Mouse (Mus musculus): Measurements from ENCODE around the gene Ube2g2. TPM values are rescaled to one million over a fixed set of nuclear protein-coding genes. Genes with fewer than 3 reads are reported as not detected.
"Not testable (repeated sequence)": the region's sequence is repeated elsewhere in the genome, so short reads cannot be mapped to it uniquely, and the experiment has no call there.

The Ube2g2 gene
- polyA plus RNA-seq, 1 experiment from 2014 or later: 54.1 TPM

DNA sequence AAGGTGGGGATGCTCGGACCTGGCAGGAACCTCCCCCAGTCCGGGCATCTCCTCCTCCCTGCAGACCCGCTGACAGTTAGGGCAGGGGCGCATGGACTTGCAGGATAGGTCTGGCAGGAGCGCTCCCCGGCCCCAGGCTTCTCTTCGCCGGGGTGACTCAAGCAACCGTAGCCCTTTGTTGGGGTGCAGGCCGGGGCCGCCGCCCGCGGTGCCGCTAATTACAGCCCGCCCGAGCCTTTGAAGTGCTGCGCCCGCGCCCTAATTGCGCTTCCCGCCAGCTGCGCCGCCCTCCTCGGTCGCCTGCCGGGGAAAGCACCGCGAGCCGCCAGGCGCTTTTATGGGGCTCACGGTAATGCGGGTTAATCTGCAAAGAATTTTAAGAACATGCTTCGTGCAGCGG is 55.5 kb downstream of the Ube2g2 start:
- H3K4me1 ChIP-seq (replicated peaks; ENCODE audit: control insufficient read depth, insufficient read depth, low read length): peaks cover 8% of the 10 kb centered on the region; the same call in 1 of the 2 replicates
- no peaks in the 10 kb centered on the region for H3K36me3 ChIP-seq (replicated peaks; ENCODE audit: control insufficient read depth, insufficient read depth)
- H3K27me3 ChIP-seq (ENCODE audit: control insufficient read depth, insufficient read depth, low read length): peaks cover 41% of the 10 kb centered on the region
- H3K9ac ChIP-seq: 0 out of 2 replicates have a peak overlapping the region, but pooled peaks have one; percentile 17
- DNase-seq (ENCODE audit: low spot score): no peak
- peak overlapping the region; percentile 56 for H3K4me2 ChIP-seq (replicated peaks)
- peak overlapping the region; percentile 22 for H3K4me3 ChIP-seq (replicated peaks; ENCODE audit: low read length)
- H3K9me3 ChIP-seq (ENCODE audit: control insufficient read depth, low read length): no peaks in the 10 kb centered on the region
- ATAC-seq (ENCODE audit: low FRiP score): 0 out of 2 replicates have a peak, but pooled peaks have one; percentile 24
- under 1% methylated on average over 35 of the region's 35 CpGs for WGBS
- H3K27ac ChIP-seq: no peak overlapping the region

DNA sequence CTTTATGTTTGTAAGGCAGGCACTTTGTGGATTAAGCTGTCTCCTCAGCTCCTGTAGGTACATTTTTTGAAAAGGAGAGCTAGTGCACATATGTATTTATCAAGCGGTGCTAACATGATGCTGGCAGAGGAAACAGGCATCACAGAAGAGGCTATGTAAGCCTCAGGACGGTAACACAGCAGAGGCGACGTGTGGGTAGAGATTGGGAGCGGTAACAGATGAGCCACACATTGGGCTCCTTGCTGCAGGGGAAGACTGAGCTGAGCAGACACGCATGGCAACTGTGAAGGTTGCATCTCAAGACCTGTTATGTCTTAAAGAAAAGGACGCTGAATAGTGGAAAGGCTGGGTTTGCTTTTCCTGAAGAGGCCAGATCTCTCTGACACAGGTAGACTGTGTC is 60.9 kb downstream of the Ube2g2 start:
- ATAC-seq (ENCODE audit: low FRiP score): no peak
- WGBS: 81% methylated on average over 7 of the region's 7 CpGs
- Histone ChIP-seq H3K9ac (no peak overlapping the region), H3K36me3 (replicated peaks; ENCODE audit: control insufficient read depth, insufficient read depth) (no peaks in the 10 kb centered on the region), H3K27me3 (ENCODE audit: control insufficient read depth, insufficient read depth, low read length) (peaks cover 38% of the 10 kb centered on the region), H3K4me1 (replicated peaks; ENCODE audit: control insufficient read depth, insufficient read depth, low read length) (peaks cover 8% of the 10 kb centered on the region; the same call in 1 of the 2 replicates), H3K4me2 (replicated peaks) (no peak overlapping the region), H3K27ac (no peak overlapping the region), H3K4me3 (replicated peaks; ENCODE audit: low read length) (no peak overlapping the region), H3K9me3 (ENCODE audit: control insufficient read depth, low read length) (no peaks in the 10 kb centered on the region)
- DNase-seq (ENCODE audit: low spot score): no peak

GRCm38 (mm10) chr10:77684181-77684580 is 62.1 kb downstream of the Ube2g2 start:
- H3K9ac ChIP-seq: no peak overlapping the region
- peaks cover 8% of the 10 kb centered on the region; the same call in 1 of the 2 replicates for H3K4me1 ChIP-seq (replicated peaks; ENCODE audit: control insufficient read depth, insufficient read depth, low read length)
- ATAC-seq (ENCODE audit: low FRiP score) (no peak), DNase-seq (ENCODE audit: low spot score) (no peak)
- WGBS: 34% methylated on average over 8 of the region's 8 CpGs
- no peak overlapping the region for H3K4me2 ChIP-seq (replicated peaks)
- no peaks in the 10 kb centered on the region for H3K36me3 ChIP-seq (replicated peaks; ENCODE audit: control insufficient read depth, insufficient read depth)
- H3K27ac ChIP-seq: no peak overlapping the region
- no peaks in the 10 kb centered on the region for H3K9me3 ChIP-seq (ENCODE audit: control insufficient read depth, low read length)
- H3K27me3 ChIP-seq (ENCODE audit: control insufficient read depth, insufficient read depth, low read length): peaks cover 31% of the 10 kb centered on the region
- H3K4me3 ChIP-seq (replicated peaks; ENCODE audit: low read length): no peak overlapping the region

DNA sequence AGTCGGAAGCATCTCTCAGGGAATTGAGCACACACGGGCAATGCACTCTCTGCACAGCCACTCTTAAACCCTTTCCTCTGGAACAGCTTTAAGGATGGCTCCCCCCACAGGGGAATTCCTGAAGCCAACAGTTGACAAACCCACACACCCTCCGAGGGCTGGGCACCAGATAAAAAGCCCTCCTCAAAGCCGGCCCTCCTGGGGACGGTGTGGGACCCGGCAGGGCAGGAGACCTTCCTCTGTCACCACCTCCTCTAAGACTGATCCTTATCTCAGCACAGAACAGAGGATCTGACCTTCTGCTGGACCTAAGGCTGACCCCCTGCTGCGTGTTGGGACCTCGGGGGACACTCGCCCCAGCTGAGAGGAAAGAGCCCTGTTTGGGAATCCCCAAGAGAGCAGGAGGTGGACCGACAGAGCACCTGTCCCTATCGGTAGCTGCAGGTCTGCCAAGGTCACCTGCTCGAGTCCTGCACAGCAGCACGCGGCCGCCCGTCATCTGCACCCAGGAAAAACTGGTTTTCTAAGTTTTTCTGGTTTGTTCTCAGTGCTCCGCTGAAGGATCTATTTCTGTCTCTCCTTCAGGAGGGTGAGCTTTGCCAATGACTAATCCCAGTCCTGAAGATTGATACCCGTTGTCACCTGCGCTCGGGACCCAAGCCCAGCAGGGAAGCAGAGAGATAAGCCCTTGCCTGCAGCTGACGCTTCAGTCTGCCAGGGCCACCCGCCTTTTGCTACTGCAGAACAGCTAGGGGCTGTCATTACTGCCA is 64.0 kb downstream of the Ube2g2 start, which contains the start of gene Tspear:
Tspear (plus strand) TSS at position 675 of the 770 bp plus-strand sequence.
- H3K27me3 ChIP-seq (ENCODE audit: control insufficient read depth, insufficient read depth, low read length): peaks cover 24% of the 10 kb centered on the region
- H3K9ac ChIP-seq: no peak within 1 kb of the TSS
- WGBS: 8% methylated on average over 22 of the region's 22 CpGs
- no peak for DNase-seq (ENCODE audit: low spot score)
- H3K4me3 ChIP-seq (replicated peaks; ENCODE audit: low read length): no peak within 1 kb of the TSS
- no peak within 1 kb of the TSS for H3K4me2 ChIP-seq (replicated peaks)
- ATAC-seq (ENCODE audit: low FRiP score): 0 out of 2 replicates have a peak, but pooled peaks have one; percentile 32
- H3K4me1 ChIP-seq (replicated peaks; ENCODE audit: control insufficient read depth, insufficient read depth, low read length): peaks cover 8% of the 10 kb centered on the region; the same call in 1 of the 2 replicates
- H3K9me3 ChIP-seq (ENCODE audit: control insufficient read depth, low read length): no peaks in the 10 kb centered on the region
- no peaks in the 10 kb centered on the region for H3K36me3 ChIP-seq (replicated peaks; ENCODE audit: control insufficient read depth, insufficient read depth)
- H3K27ac ChIP-seq: no peak within 1 kb of the TSS

- H3K9me3 ChIP-seq (ENCODE audit: control insufficient read depth, low read length): no peaks in the 10 kb centered on the region
- no peak for ATAC-seq (ENCODE audit: low FRiP score)
- no peaks in the 10 kb centered on the region for H3K36me3 ChIP-seq (replicated peaks; ENCODE audit: control insufficient read depth, insufficient read depth)
- H3K27ac ChIP-seq: no peak overlapping the region
- H3K4me3 ChIP-seq (replicated peaks; ENCODE audit: low read length): no peak overlapping the region
- no peak overlapping the region for H3K9ac ChIP-seq
- no peak for DNase-seq (ENCODE audit: low spot score)
- H3K4me1 ChIP-seq (replicated peaks; ENCODE audit: control insufficient read depth, insufficient read depth, low read length): peaks cover 8% of the 10 kb centered on the region; the same call in 1 of the 2 replicates
- H3K27me3 ChIP-seq (ENCODE audit: control insufficient read depth, insufficient read depth, low read length): peaks cover 24% of the 10 kb centered on the region
- H3K4me2 ChIP-seq (replicated peaks): no peak overlapping the region
- 37% methylated on average over 10 of the region's 10 CpGs for WGBS
Measured at GRCm38 (mm10) chr10:77687021-77687420, 64.9 kb downstream of the Ube2g2 start.

DNA sequence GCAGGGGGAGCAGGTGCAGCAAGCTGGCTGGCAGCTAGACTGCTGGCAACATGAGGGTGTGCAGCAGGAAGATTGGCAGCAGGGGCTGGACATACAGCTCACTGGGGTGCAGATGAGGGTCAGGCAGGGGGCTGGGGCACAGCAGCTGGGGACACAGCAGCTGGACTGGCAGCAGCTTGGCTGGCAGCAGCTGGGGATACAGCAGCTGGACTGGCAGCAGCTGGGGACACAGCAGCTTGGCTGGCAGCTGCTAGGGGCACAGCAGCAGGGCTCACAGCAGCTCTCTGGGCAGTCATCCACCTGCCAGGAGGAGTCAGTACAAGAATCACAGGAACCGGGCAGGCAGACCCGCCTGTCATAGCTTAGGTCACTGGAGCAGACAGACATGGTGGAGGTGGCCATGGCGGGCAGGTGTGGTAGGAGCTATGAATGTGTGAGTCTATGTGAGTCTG is 68.3 kb downstream of the Ube2g2 start, which contains the start of gene Gm19402:
Gm19402 (minus strand) TSS at position 402 of the 452 bp plus-strand sequence.
- DNase-seq (ENCODE audit: low spot score); ATAC-seq (ENCODE audit: low FRiP score): not testable (repeated sequence)
- WGBS: 71% methylated on average over 3 of the region's 3 CpGs

More for the DNA sequence above, 68.3 kb downstream of the Ube2g2 start, which contains the start of gene Gm19402:
- H3K4me3 ChIP-seq (replicated peaks; ENCODE audit: low read length); H3K4me2 ChIP-seq (replicated peaks); H3K27ac ChIP-seq; H3K9ac ChIP-seq; H3K4me1 ChIP-seq (replicated peaks; ENCODE audit: control insufficient read depth, insufficient read depth, low read length); H3K9me3 ChIP-seq (ENCODE audit: control insufficient read depth, low read length); H3K36me3 ChIP-seq (replicated peaks; ENCODE audit: control insufficient read depth, insufficient read depth): not testable (repeated sequence)
- H3K27me3 ChIP-seq (ENCODE audit: control insufficient read depth, insufficient read depth, low read length): peaks cover 21% of the 10 kb centered on the region

MicroRNA genes within 50 kb of the gene (microRNA counts, 519-probe panel; counts per million panel counts)
- microRNA mmu-miR-1930: not detected

Small RNA genes within 50 kb of the gene (microRNA-seq; reads per million reads assigned to microRNA genes)
- gene Mir1930: 19.2 reads per million, percentile 35 among the genes with 10 or more reads in this experiment

Other genes with a start within 250 kb of the Ube2g2 start
- gene Adarb1, start 204.0 kb upstream of the Ube2g2 start, polyA plus RNA-seq (2014; fragmentation: Nextera tagmentation; extraction: Ambion mirVana): 20.6 and 20.7 TPM in 2 replicates
- gene Fam207a, start 106.5 kb upstream of the Ube2g2 start, polyA plus RNA-seq (2014; fragmentation: Nextera tagmentation; extraction: Ambion mirVana): 37.7 and 41.0 TPM in 2 replicates
- gene Itgb2, start 92.0 kb upstream of the Ube2g2 start, polyA plus RNA-seq (2014; fragmentation: Nextera tagmentation; extraction: Ambion mirVana): 0.99 and 1.1 TPM in 2 replicates
- gene Pttg1ip, start 40.6 kb upstream of the Ube2g2 start, polyA plus RNA-seq (2014; fragmentation: Nextera tagmentation; extraction: Ambion mirVana): 79.9 and 80.2 TPM in 2 replicates
- gene Sumo3, start 16.2 kb upstream of the Ube2g2 start, polyA plus RNA-seq (2014; fragmentation: Nextera tagmentation; extraction: Ambion mirVana): 235 and 260 TPM in 2 replicates
- gene Gm49325, start 16.1 kb upstream of the Ube2g2 start, polyA plus RNA-seq (2014; fragmentation: Nextera tagmentation; extraction: Ambion mirVana): 3.8 and 5.1 TPM in 2 replicates
- 0.94 and 1.2 TPM in 2 replicates for gene Tspear, start 64.3 kb downstream of the Ube2g2 start, polyA plus RNA-seq (2014; fragmentation: Nextera tagmentation; extraction: Ambion mirVana)
- gene Gm19402, start 68.5 kb downstream of the Ube2g2 start, polyA plus RNA-seq (2014; fragmentation: Nextera tagmentation; extraction: Ambion mirVana): not detected in 2 replicates
- gene Gm9508, start 75.0 kb downstream of the Ube2g2 start, polyA plus RNA-seq (2014; fragmentation: Nextera tagmentation; extraction: Ambion mirVana): not detected in 2 replicates
- not detected in 2 replicates for gene Gm10272, start 84.4 kb downstream of the Ube2g2 start, polyA plus RNA-seq (2014; fragmentation: Nextera tagmentation; extraction: Ambion mirVana)
- not detected in 2 replicates for gene Gm10024, start 89.2 kb downstream of the Ube2g2 start, polyA plus RNA-seq (2014; fragmentation: Nextera tagmentation; extraction: Ambion mirVana)
- not detected in 2 replicates for gene Gm10142, start 93.5 kb downstream of the Ube2g2 start, polyA plus RNA-seq (2014; fragmentation: Nextera tagmentation; extraction: Ambion mirVana)
- gene Krtap12-1, start 98.3 kb downstream of the Ube2g2 start, polyA plus RNA-seq (2014; fragmentation: Nextera tagmentation; extraction: Ambion mirVana): not detected in 2 replicates
- gene Gm10100, start 104.2 kb downstream of the Ube2g2 start, polyA plus RNA-seq (2014; fragmentation: Nextera tagmentation; extraction: Ambion mirVana): not detected in 2 replicates
- gene Gm18596, start 120.4 kb downstream of the Ube2g2 start, polyA plus RNA-seq (2014; fragmentation: Nextera tagmentation; extraction: Ambion mirVana): not detected in 2 replicates
- gene Gm9736, start 129.1 kb downstream of the Ube2g2 start, polyA plus RNA-seq (2014; fragmentation: Nextera tagmentation; extraction: Ambion mirVana): not detected in 2 replicates
- not detected in 2 replicates for gene Gm3233, start 137.4 kb downstream of the Ube2g2 start, polyA plus RNA-seq (2014; fragmentation: Nextera tagmentation; extraction: Ambion mirVana)
- not detected in 2 replicates for gene Gm3238, start 149.1 kb downstream of the Ube2g2 start, polyA plus RNA-seq (2014; fragmentation: Nextera tagmentation; extraction: Ambion mirVana)
- not detected in 2 replicates for gene Gm7138, start 154.7 kb downstream of the Ube2g2 start, polyA plus RNA-seq (2014; fragmentation: Nextera tagmentation; extraction: Ambion mirVana)
- not detected in 2 replicates for gene Gm3250, start 160.3 kb downstream of the Ube2g2 start, polyA plus RNA-seq (2014; fragmentation: Nextera tagmentation; extraction: Ambion mirVana)
- not detected in 2 replicates for gene Gm7137, start 165.9 kb downstream of the Ube2g2 start, polyA plus RNA-seq (2014; fragmentation: Nextera tagmentation; extraction: Ambion mirVana)
- gene Gm9639, start 172.8 kb downstream of the Ube2g2 start, polyA plus RNA-seq (2014; fragmentation: Nextera tagmentation; extraction: Ambion mirVana): not detected in 2 replicates
- gene Gm19668, start 176.9 kb downstream of the Ube2g2 start, polyA plus RNA-seq (2014; fragmentation: Nextera tagmentation; extraction: Ambion mirVana): not detected in 2 replicates
- gene Gm9507, start 189.6 kb downstream of the Ube2g2 start, polyA plus RNA-seq (2014; fragmentation: Nextera tagmentation; extraction: Ambion mirVana): not detected in 2 replicates
- not detected in 2 replicates for gene Gm2696, start 192.4 kb downstream of the Ube2g2 start, polyA plus RNA-seq (2014; fragmentation: Nextera tagmentation; extraction: Ambion mirVana)
- not detected in 2 replicates for gene Krtap10-4, start 204.8 kb downstream of the Ube2g2 start, polyA plus RNA-seq (2014; fragmentation: Nextera tagmentation; extraction: Ambion mirVana)
- not detected in 2 replicates for gene Krtap10-10, start 213.7 kb downstream of the Ube2g2 start, polyA plus RNA-seq (2014; fragmentation: Nextera tagmentation; extraction: Ambion mirVana)
- not detected in 2 replicates for gene Gm36176, start 224.5 kb downstream of the Ube2g2 start, polyA plus RNA-seq (2014; fragmentation: Nextera tagmentation; extraction: Ambion mirVana)
- gene Gm10318, start 230.6 kb downstream of the Ube2g2 start, polyA plus RNA-seq (2014; fragmentation: Nextera tagmentation; extraction: Ambion mirVana): not detected in 2 replicates
- not detected in 2 replicates for gene Gm3285, start 239.7 kb downstream of the Ube2g2 start, polyA plus RNA-seq (2014; fragmentation: Nextera tagmentation; extraction: Ambion mirVana)

All from hindbrain, embryonic 14.5 days (tissue).